Mouse (Mus musculus) intestine, embryonic 14.5 days (tissue): ENCODE measurements around the gene Lin54. TPM values are rescaled to one million over a fixed set of nuclear protein-coding genes. Genes with fewer than 3 reads are reported as not detected.

Source experiments
- ATAC-seq: fragments of 200-750 bp; cut with Nextera tagmentation; replicated peaks from 2 replicates; pipeline ENCODE4 v1.8.0; 2017; ENCODE audit warnings: low read depth, moderate number of reproducible peaks, moderate TSS enrichment, moderate library complexity; ENCODE audit not compliant: low FRiP score, low TSS enrichment
- DNase-seq: peaks from one replicate; pipeline ENCODE4 v3.0.0-alpha.2; 2018; ENCODE audit warnings: low spot score
- H3K27ac ChIP-seq: fragments of 300-500 bp; sonication (generic); 2 replicates; pipeline ENCODE4 v1.5.1; 2014; ENCODE audit warnings: low read depth, mild to moderate bottlenecking, control low read depth
- H3K27me3 ChIP-seq: fragments of 300-500 bp; sonication (generic); replicated peaks from 2 replicates; pipeline ENCODE4 v1.6.1; 2014; ENCODE audit warnings: low read length, control low read depth; ENCODE audit not compliant: control insufficient read depth, insufficient read depth
- H3K36me3 ChIP-seq: fragments of 300-500 bp; sonication (generic); 2 replicates; pipeline ENCODE4 v1.6.1; 2014; ENCODE audit warnings: low read length, control low read depth; ENCODE audit not compliant: control insufficient read depth, insufficient read depth
- H3K4me1 ChIP-seq: fragments of 300-500 bp; sonication (generic); replicated peaks from 2 replicates; pipeline ENCODE4 v1.6.1; 2014; ENCODE audit warnings: low read length, control low read depth, mixed read lengths; ENCODE audit not compliant: control insufficient read depth, insufficient read depth
- H3K4me2 ChIP-seq: fragments of 300-500 bp; sonication (generic); 2 replicates; pipeline ENCODE4 v1.6.1; 2014; ENCODE audit warnings: low read length
- H3K4me3 ChIP-seq: fragments of 300-500 bp; sonication (generic); 2 replicates; pipeline ENCODE4 v1.5.1; 2014; ENCODE audit warnings: low read depth, low read length, control low read depth, mixed read lengths
- H3K9ac ChIP-seq: fragments of 300-500 bp; sonication (generic); 2 replicates; pipeline ENCODE4 v1.6.1; 2014; ENCODE audit warnings: mild to moderate bottlenecking, low read length
- H3K9me3 ChIP-seq: fragments of 300-500 bp; sonication (generic); 2 replicates; pipeline ENCODE4 v1.6.1; 2016; ENCODE audit warnings: low read length, control low read depth; ENCODE audit not compliant: control insufficient read depth
- WGBS: fragments of 180-500 bp; shearing (Covaris S2); extraction: QIAGEN DNeasy Blood & Tissue Kit; methylation state at CpG from one replicate; pipeline ENCODE4 v1.1.7; 2014; 5-methylcytosine and 5-hydroxymethylcytosine counted together
- polyA plus RNA-seq: library from polyadenylated mRNA; unstranded; fragments of >200 nt; fragmentation: Nextera tagmentation; extraction: Ambion mirVana; gene quantifications from 2 replicates; pipeline ENCODE4 v1.2.1, GENCODE M21; 2014

Gene Lin54
- polyA plus RNA-seq, 1 experiment from 2014 or later, result 18.1 TPM

- Histone ChIP-seq H3K4me2 (no peak overlapping the region), H3K4me3 (no peak overlapping the region), H3K27ac (no peak overlapping the region), H3K9me3 (no peaks in the 10 kb centered on the region), H3K27me3 (no peaks in the 10 kb centered on the region), H3K4me1 (peaks cover 7% of the 10 kb centered on the region; the same call in 1 of the 2 replicates), H3K9ac (no peak overlapping the region), H3K36me3 (peaks cover 36% of the 10 kb centered on the region)
- DNase-seq (no peak), ATAC-seq (no peak)
- WGBS, result 91% methylated on average over 9 of the region's 9 CpGs
Measured at GRCm38 (mm10) chr5:100524921-100525320, 24.5 kb upstream of the Lin54 start.

- Histone ChIP-seq H3K27ac (no peak overlapping the region), H3K4me3 (no peak overlapping the region), H3K9me3 (no peaks in the 10 kb centered on the region), H3K4me1 (peaks cover 14% of the 10 kb centered on the region; the same call in 1 of the 2 replicates), H3K4me2 (no peak overlapping the region), H3K36me3 (peaks cover 20% of the 10 kb centered on the region), H3K27me3 (no peaks in the 10 kb centered on the region), H3K9ac (no peak overlapping the region)
- WGBS, result 100% methylated on average over 1 of the region's 1 CpGs
- DNase-seq, result no peak
- no peak for ATAC-seq
Measured at GRCm38 (mm10) chr5:100523331-100523730, 22.9 kb upstream of the Lin54 start.

GRCm38 (mm10) chr5:100520223-100520622, 19.8 kb upstream of the Lin54 start:
- no peaks in the 10 kb centered on the region for H3K9me3 ChIP-seq
- H3K4me1 ChIP-seq, result peaks cover 18% of the 10 kb centered on the region
- no peaks in the 10 kb centered on the region for H3K27me3 ChIP-seq
- ATAC-seq, result no peak
- no peak overlapping the region for H3K4me3 ChIP-seq
- H3K4me2 ChIP-seq, result no peak overlapping the region
- WGBS, result 86% methylated on average over 2 of the region's 2 CpGs
- no peak overlapping the region for H3K27ac ChIP-seq
- DNase-seq, result no peak
- H3K9ac ChIP-seq, result no peak overlapping the region
- H3K36me3 ChIP-seq, result peaks cover 10% of the 10 kb centered on the region

GRCm38 (mm10) chr5:100519027-100519411, 18.6 kb upstream of the Lin54 start:
- Histone ChIP-seq H3K4me3 (peak overlapping the region; percentile 57), H3K27me3 (no peaks in the 10 kb centered on the region), H3K9ac (peak overlapping the region; percentile 82), H3K36me3 (peaks cover 10% of the 10 kb centered on the region), H3K9me3 (no peaks in the 10 kb centered on the region), H3K27ac (no peak overlapping the region), H3K4me2 (peak overlapping the region; percentile 85), H3K4me1 (peaks cover 18% of the 10 kb centered on the region)
- 8% methylated on average over 5 of the region's 5 CpGs for WGBS
- no peak for DNase-seq
- ATAC-seq, result no peak

DNA sequence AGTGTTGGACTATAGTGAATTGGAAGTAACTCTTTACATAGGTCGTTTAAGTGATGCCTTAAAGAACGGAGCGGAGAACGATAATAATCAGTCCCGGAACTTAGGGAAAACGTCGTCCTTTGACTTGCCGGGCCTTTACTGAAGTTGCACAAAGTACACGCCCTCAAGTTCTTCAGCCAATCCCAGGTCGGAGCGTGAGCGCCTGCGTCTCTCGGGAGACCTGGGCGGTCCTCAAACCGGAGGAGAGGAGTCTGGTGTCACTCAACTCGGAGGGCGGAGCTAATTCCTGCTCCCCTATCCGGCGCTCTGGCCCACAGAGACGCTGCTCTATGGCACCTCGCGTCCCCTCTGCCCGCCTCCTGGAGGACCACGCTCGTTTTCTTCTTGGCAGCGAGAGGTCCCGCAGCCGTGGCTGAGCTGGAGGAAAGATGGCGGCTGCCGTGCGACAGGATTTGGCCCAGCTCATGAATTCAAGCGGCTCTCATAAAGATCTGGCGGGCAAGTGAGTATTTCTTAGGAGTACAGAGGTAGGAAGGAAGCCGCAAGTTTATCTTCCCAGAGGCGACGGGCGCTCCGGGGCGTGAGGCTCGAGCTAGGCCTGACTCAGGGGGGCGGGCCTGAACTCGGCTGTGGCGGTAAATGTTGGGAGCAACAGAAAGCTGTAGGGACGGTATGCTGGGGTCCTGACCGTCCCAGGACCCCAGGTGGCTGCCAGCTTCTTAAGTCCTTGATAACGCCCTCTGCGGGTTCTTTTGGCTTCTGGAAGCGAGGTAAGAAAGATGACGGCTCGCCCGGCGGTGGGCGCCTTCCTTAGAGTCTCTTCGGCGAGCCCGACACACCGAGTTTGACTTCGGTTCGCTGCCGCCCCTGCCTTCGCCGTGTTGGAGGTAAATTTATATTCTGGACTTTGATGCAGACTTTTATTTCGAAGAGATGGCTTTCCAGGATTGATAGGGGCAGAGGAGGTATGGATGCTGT, 17.9 kb upstream of the Lin54 start, which contains the start of gene Cops4:
Gene Cops4 (plus strand): TSS at position 261 of the 978 bp plus-strand sequence.
- Histone ChIP-seq H3K36me3 (peaks cover 10% of the 10 kb centered on the region), H3K9me3 (no peaks in the 10 kb centered on the region), H3K4me2 (peak within 1 kb of the TSS; percentile 85), H3K27me3 (no peaks in the 10 kb centered on the region), H3K4me1 (peaks cover 18% of the 10 kb centered on the region), H3K27ac (peak within 1 kb of the TSS; percentile 84), H3K9ac (peak within 1 kb of the TSS; percentile 82), H3K4me3 (peak within 1 kb of the TSS; percentile 57)
- under 1% methylated on average over 64 of the region's 64 CpGs for WGBS
- DNase-seq (peak; percentile 95), ATAC-seq (peak; percentile 100)

DNA sequence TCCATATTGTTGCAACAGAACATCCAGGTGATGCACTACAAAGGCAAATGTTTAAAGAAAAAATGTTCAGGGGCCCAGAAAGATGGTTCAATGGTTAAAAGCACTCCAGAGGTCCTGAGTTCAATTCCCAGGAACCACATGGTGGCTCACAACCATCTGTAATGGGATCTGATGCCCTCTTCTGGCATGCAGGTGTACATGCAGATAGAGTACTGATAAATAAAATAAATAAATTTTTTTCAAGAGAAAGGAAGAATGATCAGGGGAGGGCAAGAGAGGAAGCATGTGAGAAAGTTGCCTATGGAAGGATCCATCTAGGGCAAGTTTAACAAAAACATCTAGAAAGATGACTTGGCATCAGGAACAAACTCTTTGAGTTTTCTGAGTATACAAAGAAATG, 12.1 kb upstream of the Lin54 start:
- Histone ChIP-seq H3K27me3 (no peaks in the 10 kb centered on the region), H3K36me3 (no peaks in the 10 kb centered on the region), H3K4me2 (no peak overlapping the region), H3K27ac (no peak overlapping the region), H3K9me3 (no peaks in the 10 kb centered on the region), H3K4me1 (peaks cover 2% of the 10 kb centered on the region; the same call in 1 of the 2 replicates), H3K4me3 (no peak overlapping the region), H3K9ac (no peak overlapping the region)
- no peak for ATAC-seq
- no peak for DNase-seq

- Histone ChIP-seq H3K27ac (no peak overlapping the region), H3K36me3 (no peaks in the 10 kb centered on the region), H3K9me3 (no peaks in the 10 kb centered on the region), H3K27me3 (no peaks in the 10 kb centered on the region), H3K4me1 (no peaks in the 10 kb centered on the region), H3K9ac (no peak overlapping the region), H3K4me3 (no peak overlapping the region), H3K4me2 (no peak overlapping the region)
- 64% methylated on average over 11 of the region's 11 CpGs for WGBS
- DNase-seq (no peak), ATAC-seq (no peak)
Measured at GRCm38 (mm10) chr5:100509247-100509646, 8.8 kb upstream of the Lin54 start.

DNA sequence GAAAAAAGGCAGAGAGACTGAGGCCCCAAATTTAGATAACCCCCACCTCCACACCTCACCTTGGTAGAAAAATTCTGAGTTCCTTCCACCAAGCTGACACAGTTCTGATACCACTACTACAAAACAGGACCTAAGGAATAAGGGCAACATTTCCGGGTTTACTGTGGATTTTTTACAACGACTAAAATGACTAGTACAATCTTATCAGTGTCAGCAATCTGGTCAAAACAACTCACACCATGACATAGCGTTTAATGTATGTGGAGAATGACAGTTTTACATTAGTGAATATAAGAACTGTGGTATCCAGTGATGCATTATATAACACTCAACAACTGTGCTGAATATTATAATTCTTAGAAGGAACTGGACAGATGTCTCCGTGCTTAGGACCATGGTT, 828 bp upstream of the Lin54 start:
- Histone ChIP-seq H3K27ac (no peak overlapping the region), H3K4me2 (peak overlapping the region; percentile 55), H3K4me1 (peaks cover 17% of the 10 kb centered on the region), H3K4me3 (no peak overlapping the region), H3K36me3 (no peaks in the 10 kb centered on the region), H3K27me3 (no peaks in the 10 kb centered on the region), H3K9ac (no peak overlapping the region), H3K9me3 (no peaks in the 10 kb centered on the region)
- WGBS, result 76% methylated on average over 4 of the region's 4 CpGs
- ATAC-seq (no peak), DNase-seq (no peak)
